Mouse (Mus musculus) ovary, adult 2 months (tissue): ENCODE data around the gene Gm20481. TPM values are rescaled to one million over a fixed set of nuclear protein-coding genes. Genes with fewer than 3 reads are reported as not detected.

Source experiments
- polyA plus RNA-seq: library from polyadenylated mRNA; depleted of rRNA; stranded (reverse); fragments of >200 nt; gene quantifications from 2 replicates; pipeline ENCODE4 v1.2.3, GENCODE M21; 2012; rRNA removed

Gene Gm20481
- 1.1 TPM in 1 of 2 replicates, not detected in the other for polyA plus RNA-seq

DNA sequence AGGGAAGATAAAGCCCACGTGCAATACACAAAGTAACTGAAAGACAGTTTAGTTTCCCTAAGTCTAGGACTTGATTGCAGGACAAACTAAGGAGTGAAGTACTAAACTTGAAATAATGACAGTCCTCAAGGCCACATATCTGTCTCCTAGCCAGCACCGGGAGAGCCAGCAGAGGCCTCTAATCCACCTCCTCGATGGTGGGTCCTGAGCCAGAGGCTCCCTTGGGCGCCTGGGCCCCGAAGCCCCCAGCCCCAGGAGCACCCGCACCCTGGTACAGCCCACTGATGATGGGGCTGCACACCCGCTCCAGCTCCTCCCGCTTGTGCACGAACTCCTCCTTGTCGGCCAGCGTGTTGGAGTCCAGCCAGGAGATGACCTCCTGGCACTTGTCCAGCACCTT, at the start of gene Gm20481:
Gm20481 (plus strand) TSS at position 91 of the 400 bp plus-strand sequence.

DNA sequence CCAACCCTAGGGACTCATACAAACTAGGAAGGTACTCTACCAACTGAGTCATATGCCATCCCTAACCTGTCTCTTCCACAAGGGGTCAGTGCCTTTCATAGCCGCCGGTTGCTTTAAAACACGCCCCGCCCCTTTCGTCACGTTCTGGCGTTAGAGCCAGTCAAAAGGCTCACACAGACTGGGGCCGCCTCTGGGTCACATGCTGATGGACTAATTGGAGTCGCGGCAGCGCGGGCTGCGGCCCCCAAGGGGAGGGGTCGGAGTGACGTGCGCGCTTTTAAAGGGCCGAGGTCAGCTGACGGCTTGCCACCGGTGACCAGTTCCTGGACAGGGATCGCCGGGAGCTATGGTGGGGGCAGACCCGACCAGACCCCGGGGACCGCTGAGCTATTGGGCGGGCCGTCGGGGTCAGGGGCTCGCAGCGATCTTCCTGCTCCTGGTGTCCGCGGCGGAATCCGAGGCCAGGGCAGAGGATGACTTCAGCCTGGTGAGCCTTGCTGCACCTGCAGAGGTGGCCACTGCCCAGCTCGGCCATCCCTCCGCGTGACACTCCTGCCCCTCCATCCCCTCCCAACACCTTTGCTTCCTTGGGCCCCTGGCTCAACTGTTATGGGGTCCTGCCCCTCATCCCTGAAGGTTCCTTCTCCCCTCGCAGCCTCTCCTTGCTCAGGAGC, 38.5 kb upstream of the Gm20481 start, which contains the start of gene Neu1:
Neu1 (plus strand) TSS at position 193 of the 674 bp plus-strand sequence.

DNA sequence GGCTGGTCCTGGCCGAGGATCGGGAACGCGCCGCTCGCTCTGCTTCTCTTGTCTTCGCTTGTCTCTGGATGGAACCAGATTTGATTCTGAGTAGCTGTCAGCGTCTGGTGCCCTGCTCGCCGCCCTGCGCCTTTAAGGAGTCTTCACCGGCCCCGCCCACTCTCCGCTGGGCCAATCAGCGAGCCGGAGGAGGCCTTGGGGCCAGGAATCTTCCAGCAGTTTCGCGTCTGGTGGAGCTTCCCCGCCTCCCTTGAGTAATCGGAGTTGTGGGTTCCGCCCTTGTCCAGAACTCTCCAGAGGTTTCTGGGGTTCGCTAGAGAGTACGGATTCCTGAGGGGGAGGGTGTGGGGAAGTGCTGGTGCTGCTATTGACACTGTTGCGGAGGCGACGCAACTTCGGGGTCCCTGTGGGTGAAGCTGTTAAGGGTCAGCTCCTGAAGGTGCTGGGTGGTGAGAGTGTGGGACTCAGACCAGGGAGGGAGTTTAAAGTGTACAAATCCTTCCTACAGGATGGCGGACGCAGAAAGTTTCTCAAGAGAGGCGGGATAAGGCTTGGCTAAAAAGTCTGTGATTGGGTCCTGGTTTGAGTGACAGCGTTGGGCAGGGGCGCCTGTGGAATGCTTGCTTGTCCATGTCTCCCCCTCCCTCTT, 10.5 kb upstream of the Gm20481 start, which contains the start of gene Hspa1b:
Hspa1b (minus strand) TSS at position 109 of the 649 bp plus-strand sequence.

DNA sequence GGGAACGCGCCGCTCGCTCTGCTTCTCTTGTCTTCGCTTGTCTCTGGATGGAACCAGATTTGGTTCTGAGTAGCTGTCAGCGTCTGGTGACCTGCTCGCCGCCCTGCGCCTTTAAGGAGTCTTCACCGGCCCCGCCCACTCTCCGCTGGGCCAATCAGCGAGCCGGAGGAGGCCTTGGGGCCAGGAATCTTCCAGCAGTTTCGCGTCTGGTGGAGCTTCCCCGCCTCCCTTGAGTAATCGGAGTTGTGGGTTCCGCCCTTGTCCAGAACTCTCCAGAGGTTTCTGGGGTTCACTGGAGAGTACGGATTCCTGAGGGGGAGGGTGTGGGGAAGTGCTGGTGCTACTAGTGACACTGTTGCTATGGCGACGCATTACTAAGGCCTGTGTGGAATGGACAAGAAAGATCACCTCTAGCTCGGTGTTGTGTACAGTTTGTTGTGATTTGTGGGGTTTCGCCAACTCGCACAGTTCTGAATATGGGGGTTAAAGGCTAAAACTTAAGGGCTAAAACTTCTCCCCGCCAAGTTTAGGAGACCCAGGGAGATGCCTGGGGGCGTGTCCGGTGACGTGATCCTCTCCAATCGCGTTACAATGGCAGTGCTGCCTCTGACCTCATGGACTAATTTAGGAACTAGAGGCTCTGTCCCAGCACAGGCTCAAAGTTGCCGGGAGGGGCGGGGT, 2.5 kb downstream of the Gm20481 start, which contains the start of the genes Hspa1a and Hspa1l:
Hspa1a (minus strand) TSS at position 88 of the 681 bp plus-strand sequence.
Hspa1l (plus strand) TSS at position 635 of the 681 bp plus-strand sequence.

DNA sequence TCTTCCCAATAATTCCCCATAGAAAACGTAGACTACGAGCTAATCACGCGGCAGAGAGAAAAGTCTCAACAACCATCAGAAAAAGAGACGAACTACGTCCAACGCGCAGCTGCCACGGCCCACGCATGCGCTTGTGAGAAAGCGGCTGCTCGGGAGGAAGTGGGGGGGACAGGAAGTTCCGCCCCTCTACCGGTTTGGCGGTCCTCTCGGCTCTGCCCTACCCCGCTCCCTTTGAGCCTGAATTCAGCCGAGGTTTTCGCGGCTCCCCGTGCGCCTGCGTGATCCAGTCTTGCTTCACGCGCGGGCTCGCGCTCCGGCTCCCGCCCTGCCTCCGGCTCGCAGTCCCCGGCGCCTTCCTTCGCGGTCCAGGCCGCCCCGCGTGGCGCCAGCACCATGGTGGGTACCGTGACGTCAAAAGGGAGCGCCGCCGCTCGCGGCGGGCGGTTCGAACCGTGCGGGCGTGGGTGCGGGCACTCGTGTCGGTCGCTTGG, 12.0 kb downstream of the Gm20481 start, which contains the start of gene Lsm2:
Lsm2 (plus strand) TSS at position 173 of the 491 bp plus-strand sequence.

DNA sequence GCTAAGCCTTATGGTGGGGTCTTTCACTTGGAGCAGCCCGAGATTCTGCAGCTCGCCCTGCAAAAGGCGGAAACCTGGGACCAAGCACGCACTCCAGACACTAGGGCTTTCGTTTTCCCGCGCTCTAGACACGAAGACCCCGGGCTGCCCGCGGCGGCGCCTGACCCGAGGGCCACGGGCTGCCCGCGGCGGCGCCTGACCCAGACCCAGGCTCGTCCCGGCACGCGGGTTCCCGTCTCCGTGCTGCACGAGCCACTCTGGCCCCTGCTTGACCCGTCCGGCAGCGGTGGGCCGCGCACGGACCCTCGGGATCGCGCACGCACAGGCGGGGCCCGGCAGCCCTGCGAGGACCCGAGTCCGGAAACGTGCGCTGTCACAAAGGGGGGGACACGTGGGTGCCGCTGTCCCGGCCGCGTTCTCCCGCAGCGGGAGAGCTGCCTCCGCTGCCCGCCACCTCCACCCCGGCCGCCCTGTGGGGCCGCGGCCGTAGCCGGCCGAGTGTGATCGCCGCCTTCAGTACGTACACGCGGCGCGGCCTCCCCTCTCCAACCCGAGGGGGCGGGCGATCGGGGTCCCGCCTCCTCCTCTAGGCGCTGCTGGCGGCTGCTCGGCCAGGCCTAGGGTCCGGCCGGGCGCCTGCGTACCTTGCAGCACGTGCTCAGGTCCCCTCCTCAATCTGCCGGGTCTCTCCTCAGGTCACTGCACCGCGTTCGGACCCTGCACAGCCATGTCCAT, 31.2 kb downstream of the Gm20481 start, which contains the start of gene Vars:
Vars (plus strand) TSS at position 271 of the 735 bp plus-strand sequence.

DNA sequence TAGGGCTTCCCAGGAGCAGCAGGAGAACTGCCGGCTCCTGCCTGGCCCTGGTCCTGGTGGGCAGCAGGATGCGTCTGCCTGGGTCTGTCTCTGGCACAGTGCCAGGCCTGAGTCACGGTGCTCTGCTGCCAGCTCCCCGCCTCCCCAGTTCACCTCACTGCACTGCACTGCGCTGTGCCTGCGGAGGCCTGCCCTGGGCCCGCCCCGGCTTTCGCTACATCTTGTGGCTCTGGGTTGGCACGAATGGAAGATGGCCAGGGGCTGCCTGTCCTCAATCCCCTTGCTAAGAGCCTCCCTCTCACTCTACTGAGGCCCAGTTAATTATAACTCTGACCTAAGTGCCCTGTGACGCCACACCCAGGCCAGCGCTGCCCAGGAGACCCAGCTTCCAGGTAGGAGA, 46.7 kb downstream of the Gm20481 start, which contains the start of gene Vwa7:
Vwa7 (plus strand) TSS at position 204 of the 400 bp plus-strand sequence.

Other genes with a start within 250 kb of the Gm20481 start
- gene C4b, start 226.0 kb upstream of the Gm20481 start, polyA plus RNA-seq, result 35.2 and 35.5 TPM in 2 replicates
- gene Cyp21a1, start 165.4 kb upstream of the Gm20481 start, polyA plus RNA-seq, result 1.5 and 2.7 TPM in 2 replicates
- gene Stk19, start 133.0 kb upstream of the Gm20481 start, polyA plus RNA-seq, result 56.5 and 60.0 TPM in 2 replicates
- gene Dxo, start 132.9 kb upstream of the Gm20481 start, polyA plus RNA-seq, result 45.2 and 55.1 TPM in 2 replicates
- gene Skiv2l, start 119.7 kb upstream of the Gm20481 start, polyA plus RNA-seq, result 114 and 120 TPM in 2 replicates
- gene Nelfe, start 119.5 kb upstream of the Gm20481 start, polyA plus RNA-seq, result 24.5 and 28.4 TPM in 2 replicates
- 16.7 and 26.4 TPM in 2 replicates for gene Cfb, start 107.4 kb upstream of the Gm20481 start, polyA plus RNA-seq
- gene Zbtb12, start 90.4 kb upstream of the Gm20481 start, polyA plus RNA-seq, result 31.4 and 37.2 TPM in 2 replicates
- 0.06 TPM in 1 of 2 replicates, not detected in the other for gene Gm20547, start 87.9 kb upstream of the Gm20481 start, polyA plus RNA-seq
- 44.6 and 48.4 TPM in 2 replicates for gene C2, start 71.6 kb upstream of the Gm20481 start, polyA plus RNA-seq
- 397 and 463 TPM in 2 replicates for gene Ehmt2, start 71.4 kb upstream of the Gm20481 start, polyA plus RNA-seq
- gene Slc44a4, start 55.4 kb upstream of the Gm20481 start, polyA plus RNA-seq, result 10.4 and 10.5 TPM in 2 replicates
- 41.7 and 43.1 TPM in 2 replicates for gene Neu1, start 38.7 kb upstream of the Gm20481 start, polyA plus RNA-seq
- gene Hspa1b, start 10.7 kb upstream of the Gm20481 start, polyA plus RNA-seq, result 132 and 153 TPM in 2 replicates
- gene Hspa1a, start 2.2 kb downstream of the Gm20481 start, polyA plus RNA-seq, result 71.2 and 74.4 TPM in 2 replicates
- 0.28 and 0.47 TPM in 2 replicates for gene Hspa1l, start 2.8 kb downstream of the Gm20481 start, polyA plus RNA-seq
- 107 and 128 TPM in 2 replicates for gene Lsm2, start 11.9 kb downstream of the Gm20481 start, polyA plus RNA-seq
- 349 and 387 TPM in 2 replicates for gene Vars, start 31.1 kb downstream of the Gm20481 start, polyA plus RNA-seq
- 1.6 and 1.7 TPM in 2 replicates for gene Vwa7, start 46.7 kb downstream of the Gm20481 start, polyA plus RNA-seq
- 2.2 and 3.1 TPM in 2 replicates for gene Sapcd1, start 58.1 kb downstream of the Gm20481 start, polyA plus RNA-seq
- gene Msh5, start 76.8 kb downstream of the Gm20481 start, polyA plus RNA-seq, result 2.8 and 3.2 TPM in 2 replicates
- 134 and 150 TPM in 2 replicates for gene Clic1, start 80.1 kb downstream of the Gm20481 start, polyA plus RNA-seq
- 113 and 116 TPM in 2 replicates for gene Ddah2, start 89.1 kb downstream of the Gm20481 start, polyA plus RNA-seq
- not detected in 2 replicates for gene Ly6g6c, start 95.5 kb downstream of the Gm20481 start, polyA plus RNA-seq
- 0.25 and 0.36 TPM in 2 replicates for gene Mpig6b, start 96.3 kb downstream of the Gm20481 start, polyA plus RNA-seq
- gene Ly6g6e, start 107.0 kb downstream of the Gm20481 start, polyA plus RNA-seq, result 13.7 and 17.0 TPM in 2 replicates
- gene Ly6g6d, start 108.2 kb downstream of the Gm20481 start, polyA plus RNA-seq, result 7.4 and 8.5 TPM in 2 replicates
- not detected in 2 replicates for gene Ly6g6f, start 115.7 kb downstream of the Gm20481 start, polyA plus RNA-seq
- 223 and 260 TPM in 2 replicates for gene Abhd16a, start 119.4 kb downstream of the Gm20481 start, polyA plus RNA-seq
- gene Ly6g5c, start 138.4 kb downstream of the Gm20481 start, polyA plus RNA-seq, result not detected in 2 replicates
- 1.5 and 2.3 TPM in 2 replicates for gene Ly6g5b, start 145.5 kb downstream of the Gm20481 start, polyA plus RNA-seq
- 17.4 and 20.2 TPM in 2 replicates for gene Gpank1, start 151.5 kb downstream of the Gm20481 start, polyA plus RNA-seq
- gene Csnk2b, start 152.1 kb downstream of the Gm20481 start, polyA plus RNA-seq, result 246 and 449 TPM in 2 replicates
- 7.9 and 13.4 TPM in 2 replicates for gene D17H6S53E, start 156.5 kb downstream of the Gm20481 start, polyA plus RNA-seq
- 0.16 and 0.37 TPM in 2 replicates for gene Apom, start 162.1 kb downstream of the Gm20481 start, polyA plus RNA-seq
- 379 and 401 TPM in 2 replicates for gene Bag6, start 165.3 kb downstream of the Gm20481 start, polyA plus RNA-seq
- gene Prrc2a, start 195.0 kb downstream of the Gm20481 start, polyA plus RNA-seq, result 592 and 637 TPM in 2 replicates
- gene Aif1, start 206.2 kb downstream of the Gm20481 start, polyA plus RNA-seq, result 1.4 and 1.9 TPM in 2 replicates
- 15.6 and 19.9 TPM in 2 replicates for gene Lst1, start 218.5 kb downstream of the Gm20481 start, polyA plus RNA-seq
- gene Ltb, start 224.5 kb downstream of the Gm20481 start, polyA plus RNA-seq, result 4.6 and 6.7 TPM in 2 replicates
- 0.62 and 0.77 TPM in 2 replicates for gene Tnf, start 232.1 kb downstream of the Gm20481 start, polyA plus RNA-seq
- gene Lta, start 235.4 kb downstream of the Gm20481 start, polyA plus RNA-seq, result 0.16 and 0.36 TPM in 2 replicates